Mouse (Mus musculus) thymus, adult 2 months (tissue): ENCODE measurements around the gene Gm47959.

ENCODE experiments used
- CTCF ChIP-seq: fragments of 200-500 bp; IDR thresholded peaks from 2 replicates; pipeline ENCODE4 v1.5.1; 2012; ENCODE audit warnings: mild to moderate bottlenecking, control low read depth, low read length, moderate library complexity, borderline replicate concordance; ENCODE audit not compliant: control insufficient read depth, poor library complexity, insufficient read depth; ENCODE audit errors: extremely low read depth
- POLR2A ChIP-seq: fragments of 200-500 bp; IDR thresholded peaks from 2 replicates; pipeline ENCODE4 v1.6.1; 2012; ENCODE audit warnings: mild to moderate bottlenecking, low read length, control low read depth, moderate library complexity; ENCODE audit not compliant: control insufficient read depth, poor library complexity, insufficient read depth; ENCODE audit errors: extremely low read depth

GRCm38 (mm10) chr1:83036892-83037667 is 36.7 kb downstream of the Gm47959 start:
- no peak for TF ChIP-seq POLR2A
- no peak for TF ChIP-seq CTCF
